Mouse (Mus musculus) adipocyte (in vitro differentiated cells): ENCODE measurements around the gene Rin3.
A peak's percentile ranks its signal among the peaks of the same experiment; 100 is the strongest.

Experiments
- DNase-seq: peaks from one replicate; pipeline ENCODE4 v3.0.0-alpha.2; 2016; ENCODE audit warnings: low spot score

Gene Rin3

GRCm38 (mm10) chr12:102280867-102281503 lies 1.9 kb upstream of the Rin3 start:
- DNase-seq, result no peak

GRCm38 (mm10) chr12:102282126-102282525 lies 722 bp upstream of the Rin3 start:
- no peak for DNase-seq

- DNase-seq, result peak; percentile 64
Measured at GRCm38 (mm10) chr12:102283483-102284266, 827 bp downstream of the Rin3 start.

- no peak for DNase-seq
Measured at GRCm38 (mm10) chr12:102284267-102284610, 1.4 kb downstream of the Rin3 start.

- DNase-seq, result no peak
Measured at GRCm38 (mm10) chr12:102284618-102285159, 1.8 kb downstream of the Rin3 start.

GRCm38 (mm10) chr12:102285318-102285717 lies 2.5 kb downstream of the Rin3 start:
- DNase-seq, result no peak

GRCm38 (mm10) chr12:102285779-102286178 lies 2.9 kb downstream of the Rin3 start:
- DNase-seq, result no peak

GRCm38 (mm10) chr12:102286681-102287414 lies 4.0 kb downstream of the Rin3 start:
- DNase-seq, result peak; percentile 92

- no peak for DNase-seq
Measured at GRCm38 (mm10) chr12:102287904-102288602, 5.2 kb downstream of the Rin3 start.

GRCm38 (mm10) chr12:102288846-102289245 lies 6.0 kb downstream of the Rin3 start:
- no peak for DNase-seq

- DNase-seq, result no peak
Measured at GRCm38 (mm10) chr12:102289568-102289967, 6.7 kb downstream of the Rin3 start.

- DNase-seq, result no peak
Measured at GRCm38 (mm10) chr12:102290662-102291061, 7.8 kb downstream of the Rin3 start.

- no peak for DNase-seq
Measured at GRCm38 (mm10) chr12:102291686-102292085, 8.8 kb downstream of the Rin3 start.

- DNase-seq, result peak; percentile 81
Measured at GRCm38 (mm10) chr12:102292501-102293215, 9.8 kb downstream of the Rin3 start.

- DNase-seq, result peak; percentile 92
Measured at GRCm38 (mm10) chr12:102294634-102295033, 11.8 kb downstream of the Rin3 start.

- peak; percentile 64 for DNase-seq
Measured at GRCm38 (mm10) chr12:102295230-102295629, 12.4 kb downstream of the Rin3 start.

GRCm38 (mm10) chr12:102295662-102296061 lies 12.8 kb downstream of the Rin3 start:
- DNase-seq, result no peak

- no peak for DNase-seq
Measured at GRCm38 (mm10) chr12:102296361-102296760, 13.5 kb downstream of the Rin3 start.

GRCm38 (mm10) chr12:102296967-102297366 lies 14.1 kb downstream of the Rin3 start:
- DNase-seq, result peak; percentile 73

GRCm38 (mm10) chr12:102299209-102299608 lies 16.4 kb downstream of the Rin3 start:
- DNase-seq, result no peak

- DNase-seq, result no peak
Measured at GRCm38 (mm10) chr12:102301585-102301984, 18.7 kb downstream of the Rin3 start.
